Mouse (Mus musculus) CH12F3 (cell line): ENCODE results near the gene Slc6a20a.

Experiments
- in situ Hi-C: fragments of 300-500 bp; cut with MboI; formaldehyde crosslinking; loops from 2 replicates; pipeline ENCODE4 v1.14.3; 2020; ENCODE audit warnings: low sequenced_read_pairs

Slc6a20a gene

DNA sequence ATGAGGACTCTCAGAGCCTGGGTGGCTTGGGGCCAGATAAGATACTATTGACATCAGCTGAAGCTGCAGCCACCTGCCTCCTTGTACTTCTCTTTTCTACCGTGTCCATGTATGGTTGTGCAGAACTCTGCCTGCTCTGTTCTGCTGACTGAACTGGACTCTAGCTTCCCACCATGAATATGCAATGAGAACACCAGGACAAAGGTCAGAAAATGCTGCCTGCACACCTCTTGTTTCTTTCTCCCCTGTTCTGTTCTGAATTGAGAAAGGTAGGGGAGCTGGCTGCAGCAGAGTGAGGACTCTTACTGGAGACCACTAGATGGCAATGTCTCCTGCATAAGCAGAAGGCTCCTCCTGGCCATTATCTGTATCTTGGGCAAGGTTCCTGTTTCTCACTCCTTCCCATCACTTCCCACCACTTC, 40.0 kb downstream of the Slc6a20a start:
- in situ Hi-C loops: no loop called here

DNA sequence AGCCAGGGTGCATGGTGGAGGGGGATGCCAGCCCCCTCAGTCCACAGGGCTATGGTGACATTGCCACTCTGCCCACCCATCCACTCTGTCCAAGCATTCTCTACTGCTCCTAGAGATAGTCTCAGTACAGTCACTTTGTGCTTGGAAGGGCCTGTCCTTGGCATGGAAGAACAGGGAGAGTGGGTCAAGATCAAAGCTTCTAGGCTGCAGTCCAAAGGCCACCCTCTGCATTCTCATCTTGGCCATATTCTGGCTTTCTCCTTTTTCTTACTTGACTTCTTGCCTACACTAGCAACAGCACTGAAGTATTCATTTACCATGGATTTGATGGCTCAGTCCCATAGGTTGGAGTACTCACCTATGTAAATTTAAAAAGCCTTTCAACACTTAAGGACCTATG, 40.5 kb downstream of the Slc6a20a start:
- in situ Hi-C loops: no loop called here

DNA sequence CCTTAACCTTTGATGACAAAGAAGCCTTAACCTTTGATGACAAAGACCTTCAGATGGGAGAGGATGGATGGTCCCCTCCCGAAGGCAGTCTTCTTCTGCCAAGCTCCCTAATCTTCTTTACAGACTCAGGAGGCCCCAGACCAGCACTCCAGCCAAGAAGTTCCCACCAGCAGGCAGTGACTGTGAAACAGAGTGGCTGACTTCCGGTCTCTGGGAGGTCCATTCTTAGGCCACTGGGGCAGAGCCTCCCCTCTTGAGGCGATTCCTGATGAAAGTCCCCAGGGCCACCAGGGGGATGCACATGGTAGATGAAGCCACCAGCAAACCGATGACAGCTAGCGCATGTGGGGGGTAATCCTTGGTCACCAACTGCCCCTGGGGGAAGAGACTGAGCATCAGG, 41.9 kb downstream of the Slc6a20a start:
- in situ Hi-C loops: no loop called here

DNA sequence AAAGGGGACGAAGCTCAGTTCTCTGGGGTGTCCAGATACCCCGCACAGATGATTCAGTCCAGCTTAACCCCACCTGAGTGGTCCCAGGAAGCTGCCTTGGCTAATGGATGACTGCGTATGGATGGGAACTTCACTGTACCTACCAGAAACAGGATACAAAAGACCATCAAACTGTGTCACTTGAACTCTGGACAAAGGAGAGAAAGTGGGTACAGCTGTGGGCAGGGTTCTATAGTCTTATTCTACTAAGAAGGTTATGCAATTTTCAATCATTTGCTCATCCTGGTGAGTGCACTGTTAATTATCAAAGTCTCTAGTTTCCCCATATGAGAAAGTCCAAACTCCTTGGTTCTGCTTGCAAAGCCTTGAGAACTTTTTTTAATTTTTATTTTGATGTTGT, 45.7 kb downstream of the Slc6a20a start:
- in situ Hi-C loops: no loop called here

- in situ Hi-C loops: no loop called here
Observed at GRCm38 (mm10) chr9:123632281-123632680, 46.4 kb downstream of the Slc6a20a start, which contains the start of gene Slc6a20b. Slc6a20b (minus strand) TSS chr9:123632565.

GRCm38 (mm10) chr9:123631666-123632065, 47.0 kb downstream of the Slc6a20a start:
- in situ Hi-C loops: no loop called here

- in situ Hi-C loops: no loop called here
Observed at GRCm38 (mm10) chr9:123625821-123626220, 52.9 kb downstream of the Slc6a20a start.

DNA sequence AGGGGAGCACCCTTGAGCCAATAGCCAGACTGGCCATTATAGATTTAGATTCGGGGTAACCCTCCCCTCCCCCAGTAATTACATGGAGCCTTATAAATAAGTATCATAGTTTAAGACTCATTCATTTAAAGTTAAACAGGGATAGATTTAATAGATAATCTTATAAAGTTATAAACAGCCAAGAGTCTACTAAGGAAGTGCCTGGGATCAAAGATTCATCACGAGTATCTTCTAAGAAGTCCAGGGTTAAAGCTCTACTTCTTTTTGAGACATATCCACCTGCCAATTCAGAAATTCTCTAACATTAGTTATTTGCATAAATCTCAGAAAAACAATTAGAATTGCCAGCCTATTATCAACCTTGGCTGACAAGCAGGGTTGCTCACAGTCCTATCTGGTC, 53.9 kb downstream of the Slc6a20a start:
- in situ Hi-C loops: no loop called here

GRCm38 (mm10) chr9:123620311-123621098, 58.2 kb downstream of the Slc6a20a start:
- in situ Hi-C loops: no loop called here

GRCm38 (mm10) chr9:123601529-123601928, 77.2 kb downstream of the Slc6a20a start:
- in situ Hi-C loops: no loop called here

DNA sequence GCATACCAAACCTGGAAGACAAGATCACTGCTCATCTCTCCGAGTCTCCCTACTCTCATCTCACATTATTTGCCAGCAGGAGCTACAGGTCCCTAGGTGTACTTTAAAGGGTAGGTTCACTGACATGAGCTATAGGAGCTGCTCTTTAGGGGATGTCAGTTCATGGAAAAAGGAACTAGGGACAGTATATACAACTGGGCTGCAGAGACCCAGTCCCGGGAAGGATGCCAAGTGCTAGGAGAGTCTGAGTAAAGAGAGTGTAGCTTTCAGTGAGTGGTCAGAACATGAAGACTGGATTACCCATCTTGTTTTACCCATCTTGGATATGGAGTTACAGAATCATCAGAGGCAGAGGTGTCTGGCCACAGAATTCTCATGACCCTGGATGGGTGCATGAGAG, 81.3 kb downstream of the Slc6a20a start:
- in situ Hi-C loops: no loop called here

- in situ Hi-C loops: no loop called here
Observed at GRCm38 (mm10) chr9:123596910-123597309, 81.8 kb downstream of the Slc6a20a start.

DNA sequence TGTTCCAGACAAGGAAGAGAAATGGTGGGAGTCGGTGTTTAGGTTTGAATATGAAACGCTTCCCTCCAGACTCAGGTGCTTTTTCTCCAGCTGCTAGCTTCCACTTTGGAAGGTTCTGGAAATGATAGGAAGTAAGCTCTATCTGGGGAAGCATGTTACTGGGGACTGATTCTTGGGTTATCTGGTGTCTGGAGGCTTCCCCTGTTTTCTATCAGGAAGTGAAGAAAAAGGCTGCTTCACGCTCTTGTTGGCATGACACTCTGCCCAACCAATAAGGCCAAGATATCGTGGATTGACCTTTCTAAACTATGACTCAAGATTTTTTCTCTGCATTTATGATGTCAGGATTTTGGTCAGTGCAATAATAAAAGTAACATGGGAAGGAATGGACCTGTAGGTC, 83.5 kb downstream of the Slc6a20a start:
- in situ Hi-C loops: no loop called here

GRCm38 (mm10) chr9:123589240-123589910, 89.3 kb downstream of the Slc6a20a start:
- in situ Hi-C loops: no loop called here
